Mouse (Mus musculus): ENCODE results near the gene Clybl.

GRCm38 (mm10) chr14:122367252-122367868 lies 185.9 kb downstream of the Clybl start:
- no peak for TF ChIP-seq CTCF (IDR thresholded peaks at IDR 0.05; ENCODE audit: borderline replicate concordance, extremely low read depth, insufficient read depth, insufficient read length)
- TF ChIP-seq POLR2A (IDR thresholded peaks at IDR 0.05; ENCODE audit: borderline replicate concordance, extremely low read depth, insufficient read depth, insufficient read length, poor library complexity, severe bottlenecking) = no peak

Measured in brain, embryonic 14.5 days (tissue).